ENCODE assay signal across 8 mouse cellular contexts in genomic region chr4:46452481-46452850, GRCm38 (mm10). TPM values are rescaled to one million over a fixed set of nuclear protein-coding genes. Genes with fewer than 3 reads are reported as not detected.
A peak's percentile ranks its signal among the peaks of the same experiment; 100 is the strongest.
DNase-seq lines count a peak whose midpoint lies in the region; ATAC-seq lines count a peak whose summit lies in the region.

No protein-coding gene starts in this region.

- H3K9ac ChIP-seq in embryonic facial prominence, embryonic 15.5 days = peak overlapping the region; percentile 97
- peak overlapping the region; percentile 99 for H3K9ac ChIP-seq in heart, embryonic 14.5 days (ENCODE audit: low read length)
- H3K9ac ChIP-seq in liver, embryonic 15.5 days = peak overlapping the region; percentile 98
- H3K9ac ChIP-seq in neural tube, embryonic 13.5 days = peak overlapping the region; percentile 98

- peak overlapping the region; percentile 99 for H3K27ac ChIP-seq in embryonic facial prominence, embryonic 15.5 days (replicated peaks)
- H3K27ac ChIP-seq in heart, embryonic 14.5 days (replicated peaks in 1 of 2; ENCODE audit: control insufficient read depth in 1 of 2, insufficient read depth in 1 of 2, low read depth in 2 of 2, low read length in 2 of 2) = peak overlapping the region; percentile 97 to 99
- H3K27ac ChIP-seq in liver, embryonic 15.5 days (replicated peaks) = peak overlapping the region; percentile 98
- peak overlapping the region; percentile 97 for H3K27ac ChIP-seq in neural tube, embryonic 13.5 days (replicated peaks)

- under 1% methylated on average over 19 of the region's 19 CpGs for WGBS in embryonic facial prominence, embryonic 15.5 days
- WGBS in heart, embryonic 14.5 days = 0% methylated on average over 19 of the region's 19 CpGs
- WGBS in liver, embryonic 15.5 days (ENCODE audit: insufficient replicate concordance) = under 1% methylated on average over 19 of the region's 19 CpGs
- WGBS in neural tube, embryonic 13.5 days = under 1% methylated on average over 19 of the region's 19 CpGs

- H3K4me1 ChIP-seq in embryonic facial prominence, embryonic 15.5 days = peaks cover 45% of the 10 kb centered on the region
- H3K4me1 ChIP-seq in heart, embryonic 14.5 days (ENCODE audit: control insufficient read depth in 2 of 2, insufficient read depth in 2 of 2, low read length in 2 of 2) = peaks cover 14 to 43% of the 10 kb centered on the region in 2 experiments
- peaks cover 77% of the 10 kb centered on the region for H3K4me1 ChIP-seq in liver, embryonic 15.5 days (replicated peaks)
- peaks cover 47% of the 10 kb centered on the region for H3K4me1 ChIP-seq in neural tube, embryonic 13.5 days (replicated peaks)

- peak overlapping the region; percentile 86 for H3K4me2 ChIP-seq in embryonic facial prominence, embryonic 15.5 days (replicated peaks)
- H3K4me2 ChIP-seq in heart, embryonic 14.5 days (ENCODE audit: low read length) = peak overlapping the region; percentile 78
- peak overlapping the region; percentile 90 for H3K4me2 ChIP-seq in liver, embryonic 15.5 days
- peak overlapping the region; percentile 81 for H3K4me2 ChIP-seq in neural tube, embryonic 13.5 days

- no peaks in the 10 kb centered on the region for H3K36me3 ChIP-seq in embryonic facial prominence, embryonic 15.5 days
- H3K36me3 ChIP-seq in heart, embryonic 14.5 days (ENCODE audit: control insufficient read depth, insufficient read depth, low read length) = no peaks in the 10 kb centered on the region
- peaks cover 42% of the 10 kb centered on the region for H3K36me3 ChIP-seq in liver, embryonic 15.5 days (replicated peaks)
- no peaks in the 10 kb centered on the region for H3K36me3 ChIP-seq in neural tube, embryonic 13.5 days

- no peaks in the 10 kb centered on the region for H3K9me3 ChIP-seq in embryonic facial prominence, embryonic 15.5 days (replicated peaks)
- no peaks in the 10 kb centered on the region for H3K9me3 ChIP-seq in heart, embryonic 14.5 days (ENCODE audit: control insufficient read depth, low read length)
- H3K9me3 ChIP-seq in liver, embryonic 15.5 days (replicated peaks) = no peaks in the 10 kb centered on the region
- H3K9me3 ChIP-seq in neural tube, embryonic 13.5 days = no peaks in the 10 kb centered on the region

- DNase-seq in 416B (ENCODE audit: low read depth) = peak; percentile 90
- DNase-seq in adrenal gland, adult 18-20 months (ENCODE audit: low spot score in 2 of 2) = peak; percentile 62 to 67
- peak; percentile 70 for DNase-seq in kidney, postnatal 10 days
- DNase-seq in testis, postnatal 10 days (ENCODE audit: low spot score) = peak; percentile 71

- no peak; the same call in 1 of the 2 replicates for ATAC-seq in embryonic facial prominence, embryonic 15.5 days (ENCODE audit: insufficient number of reproducible peaks, low FRiP score, low TSS enrichment, low read depth)
- ATAC-seq in heart, embryonic 14.5 days (ENCODE audit: insufficient number of reproducible peaks, insufficient read depth, low FRiP score, low read depth) = peak; percentile 18; the same call in 1 of the 2 replicates
- ATAC-seq in liver, embryonic 15.5 days (ENCODE audit: insufficient read depth) = peak; percentile 29
- no peak for ATAC-seq in neural tube, embryonic 13.5 days (ENCODE audit: low read depth)

- no peaks in the 10 kb centered on the region for H3K27me3 ChIP-seq in embryonic facial prominence, embryonic 15.5 days
- H3K27me3 ChIP-seq in heart, embryonic 14.5 days (ENCODE audit: control insufficient read depth, insufficient read depth, low read length) = no peaks in the 10 kb centered on the region
- H3K27me3 ChIP-seq in liver, embryonic 15.5 days = no peaks in the 10 kb centered on the region
- H3K27me3 ChIP-seq in neural tube, embryonic 13.5 days = no peaks in the 10 kb centered on the region

- H3K4me3 ChIP-seq in embryonic facial prominence, embryonic 15.5 days (replicated peaks) = peak overlapping the region; percentile 79
- peak overlapping the region; percentile 93 to 99 for H3K4me3 ChIP-seq in heart, embryonic 14.5 days (ENCODE audit: control insufficient read depth in 1 of 2, insufficient read depth in 1 of 2, low read depth in 1 of 2, low read length in 2 of 2)
- peak overlapping the region; percentile 92 for H3K4me3 ChIP-seq in liver, embryonic 15.5 days (replicated peaks)
- H3K4me3 ChIP-seq in neural tube, embryonic 13.5 days = peak overlapping the region; percentile 82

RNA-seq across cellular contexts. Expression of gene Anp32b, which starts 1.8 kb away (rescaled TPM):
- total RNA-seq in adrenal gland, adult 18-20 months (2021) = 100 to 1,000 TPM in 1 of 2 experiments, 10 to 100 TPM in 1; 90.3 to 111 TPM
- 259 and 284 TPM in 2 replicates for polyA plus RNA-seq in embryonic facial prominence, embryonic 15.5 days (2015; fragmentation: Nextera tagmentation; extraction: Ambion mirVana)
- polyA plus RNA-seq in heart, embryonic 14.5 days (2014; fragmentation: Nextera tagmentation; extraction: Ambion mirVana) = 136 and 139 TPM in 2 replicates
- 387 TPM in 2 replicates for polyA plus RNA-seq in liver, embryonic 15.5 days (2015; fragmentation: Nextera tagmentation; extraction: Ambion mirVana)
- 89.8 and 95.5 TPM in 2 replicates for polyA plus RNA-seq in neural tube, embryonic 13.5 days (2015; fragmentation: Nextera tagmentation; extraction: Ambion mirVana)

RNA-seq across cellular contexts. Expression of gene Nans, which starts 36.6 kb away (rescaled TPM):
- total RNA-seq in adrenal gland, adult 18-20 months (2021) = 10 to 100 TPM; 29.9 to 35.4 TPM
- 79.8 and 85.1 TPM in 2 replicates for polyA plus RNA-seq in embryonic facial prominence, embryonic 15.5 days (2015; fragmentation: Nextera tagmentation; extraction: Ambion mirVana)
- polyA plus RNA-seq in heart, embryonic 14.5 days (2014; fragmentation: Nextera tagmentation; extraction: Ambion mirVana) = 48.6 and 50.1 TPM in 2 replicates
- 45.1 and 51.9 TPM in 2 replicates for polyA plus RNA-seq in liver, embryonic 15.5 days (2015; fragmentation: Nextera tagmentation; extraction: Ambion mirVana)
- polyA plus RNA-seq in neural tube, embryonic 13.5 days (2015; fragmentation: Nextera tagmentation; extraction: Ambion mirVana) = 70.4 and 72.2 TPM in 2 replicates

RNA-seq across cellular contexts. Expression of gene Hemgn, which starts 39.2 kb away (rescaled TPM):
- total RNA-seq in adrenal gland, adult 18-20 months (2021) = not detected
- 0.68 and 1.0 TPM in 2 replicates for polyA plus RNA-seq in embryonic facial prominence, embryonic 15.5 days (2015; fragmentation: Nextera tagmentation; extraction: Ambion mirVana)
- 0.50 and 1.3 TPM in 2 replicates for polyA plus RNA-seq in heart, embryonic 14.5 days (2014; fragmentation: Nextera tagmentation; extraction: Ambion mirVana)
- 386 and 388 TPM in 2 replicates for polyA plus RNA-seq in liver, embryonic 15.5 days (2015; fragmentation: Nextera tagmentation; extraction: Ambion mirVana)
- polyA plus RNA-seq in neural tube, embryonic 13.5 days (2015; fragmentation: Nextera tagmentation; extraction: Ambion mirVana) = 0.37 and 0.60 TPM in 2 replicates

Comparison
In these comparisons a context has a peak if more than half of its experiments do, and no peak if none do; other contexts are left out.
1. ATAC-seq: peak in heart, embryonic 14.5 days (single experiment) and liver, embryonic 15.5 days (single experiment); none in embryonic facial prominence, embryonic 15.5 days (single experiment) and neural tube, embryonic 13.5 days (single experiment).
2. RNA of gene Hemgn, which starts 39.2 kb away (polyA plus RNA-seq): 386 to 388 TPM in liver, embryonic 15.5 days; 0.68 to 1.0 TPM in embryonic facial prominence, embryonic 15.5 days, 0.37 to 0.60 TPM in neural tube, embryonic 13.5 days and 0.50 to 1.3 TPM in heart, embryonic 14.5 days; every median in the first group is over 100 times any median in the second.
3. Peak in every context shown above with its lines, with median percentiles within 50 percentile points of each other: DNase-seq, H3K27ac ChIP-seq, H3K4me2 ChIP-seq, H3K4me3 ChIP-seq and H3K9ac ChIP-seq.